Mouse (Mus musculus): ENCODE data around the gene Oosp2.

Gene Oosp2

GRCm38 (mm10) chr19:11660459-11660858, at the start of gene Oosp2:
Oosp2 (minus strand) TSS chr19:11660559.
- no peak for DNase-seq (ENCODE audit: low spot score in 2 of 2)

- DNase-seq (ENCODE audit: low spot score in 2 of 2) = peak in 1 of 2 experiments; percentile 3
Observed at GRCm38 (mm10) chr19:11698342-11698741, 38.0 kb upstream of the Oosp2 start.

- no peak for DNase-seq (ENCODE audit: low spot score in 2 of 2)
Observed at GRCm38 (mm10) chr19:11696755-11697154, 36.4 kb upstream of the Oosp2 start, which contains the start of gene Oosp3. Oosp3 (plus strand) TSS chr19:11697055.

GRCm38 (mm10) chr19:11691454-11691853, 31.1 kb upstream of the Oosp2 start:
- DNase-seq (ENCODE audit: low spot score in 2 of 2) = peak in 1 of 2 experiments; percentile 20

- peak; percentile 37 to 40 for DNase-seq (ENCODE audit: low spot score in 2 of 2)
Observed at GRCm38 (mm10) chr19:11690839-11691238, 30.5 kb upstream of the Oosp2 start, which contains the start of gene Oosp1. Oosp1 (minus strand) TSS chr19:11691150.

- DNase-seq (ENCODE audit: low spot score in 2 of 2) = no peak
Observed at GRCm38 (mm10) chr19:11661562-11661961, 1.2 kb upstream of the Oosp2 start.

GRCm38 (mm10) chr19:11659142-11659541, 1.2 kb downstream of the Oosp2 start:
- no peak for DNase-seq (ENCODE audit: low spot score in 2 of 2)

GRCm38 (mm10) chr19:11649564-11649963, 10.8 kb downstream of the Oosp2 start:
- no peak for DNase-seq (ENCODE audit: low spot score in 2 of 2)

- DNase-seq (ENCODE audit: low spot score in 2 of 2) = no peak
Observed at GRCm38 (mm10) chr19:11646166-11646565, 14.2 kb downstream of the Oosp2 start.

- DNase-seq (ENCODE audit: low spot score in 2 of 2) = no peak
Observed at GRCm38 (mm10) chr19:11640732-11641131, 19.6 kb downstream of the Oosp2 start, which contains the start of gene Ms4a3. Ms4a3 (minus strand) TSS chr19:11640851.

GRCm38 (mm10) chr19:11639038-11639437, 21.3 kb downstream of the Oosp2 start:
- no peak for DNase-seq (ENCODE audit: low spot score in 2 of 2)

GRCm38 (mm10) chr19:11635572-11635971, 24.8 kb downstream of the Oosp2 start:
- DNase-seq (ENCODE audit: low spot score in 2 of 2) = no peak

GRCm38 (mm10) chr19:11634330-11634729, 26.0 kb downstream of the Oosp2 start:
- no peak for DNase-seq (ENCODE audit: low spot score in 2 of 2)

GRCm38 (mm10) chr19:11633732-11634131, 26.6 kb downstream of the Oosp2 start:
- no peak for DNase-seq (ENCODE audit: low spot score in 2 of 2)

GRCm38 (mm10) chr19:11625231-11625630, 35.1 kb downstream of the Oosp2 start:
- no peak for DNase-seq (ENCODE audit: low spot score in 2 of 2)

GRCm38 (mm10) chr19:11624800-11625199, 35.6 kb downstream of the Oosp2 start:
- DNase-seq (ENCODE audit: low spot score in 2 of 2) = no peak

- no peak for DNase-seq (ENCODE audit: low spot score in 2 of 2)
Observed at GRCm38 (mm10) chr19:11623551-11623950, 36.8 kb downstream of the Oosp2 start, which contains the start of gene Ms4a2. Ms4a2 (minus strand) TSS chr19:11623719.

- no peak for DNase-seq (ENCODE audit: low spot score in 2 of 2)
Observed at GRCm38 (mm10) chr19:11617983-11618382, 42.4 kb downstream of the Oosp2 start.

GRCm38 (mm10) chr19:11614805-11615204, 45.6 kb downstream of the Oosp2 start:
- no peak for DNase-seq (ENCODE audit: low spot score in 2 of 2)

- no peak for DNase-seq (ENCODE audit: low spot score in 2 of 2)
Observed at GRCm38 (mm10) chr19:11613776-11614443, 46.4 kb downstream of the Oosp2 start.

GRCm38 (mm10) chr19:11613084-11613483, 47.3 kb downstream of the Oosp2 start:
- DNase-seq (ENCODE audit: low spot score in 2 of 2) = no peak

- DNase-seq (ENCODE audit: low spot score in 2 of 2) = no peak
Observed at GRCm38 (mm10) chr19:11612293-11612692, 48.1 kb downstream of the Oosp2 start.

GRCm38 (mm10) chr19:11611541-11611945, 48.8 kb downstream of the Oosp2 start:
- peak; percentile 17 to 50 for DNase-seq (ENCODE audit: low spot score in 2 of 2)
